Comparison of ENCODE assay signal across 22 mouse cellular contexts in genomic region chr1:193577821-193578220, GRCm38 (mm10).
DNase-seq lines count a peak whose midpoint lies in the region; ATAC-seq lines count a peak whose summit lies in the region.
"Had no signal": no experiment of that assay in that cellular context is flagged by ENCODE, and none has a peak within 500 bp of the region (broad histone marks: within the 10 kb centered on the region; RNA-seq: fewer than 3 reads in every experiment).

No protein-coding gene starts in this region.

- H3K4me2 ChIP-seq in kidney, embryonic 16.5 days (replicated peaks; ENCODE audit: low read depth, low read length): no peak overlapping the region
- H3K4me2 ChIP-seq: embryonic facial prominence, embryonic 12.5 days; forebrain, embryonic 13.5 days; heart, embryonic 11.5 days; heart, embryonic 15.5 days; hindbrain, embryonic 14.5 days had no signal

- H3K9ac ChIP-seq in kidney, embryonic 16.5 days (replicated peaks; ENCODE audit: low read length): no peak overlapping the region
- H3K9ac ChIP-seq: embryonic facial prominence, embryonic 12.5 days; forebrain, embryonic 13.5 days; forebrain, postnatal 0 days; heart, embryonic 15.5 days; hindbrain, embryonic 14.5 days had no signal

- DNase-seq in cerebellum, postnatal 25 days: peak; percentile 37 to 64
- DNase-seq in cerebellum, adult 11-12 months: no peak
- DNase-seq in kidney, postnatal 10 days: peak; percentile 25
- peak; percentile 48 for DNase-seq in retina, postnatal 1 day
- no peak for DNase-seq in retina, embryonic 14.5 days (ENCODE audit: low spot score)
- DNase-seq in embryo, embryonic 11 days: no peak
- DNase-seq: adrenal gland, postnatal 10 days; B cell, adult 2 months; forebrain, postnatal 0 days; gastrocnemius, postnatal 14 days; heart, adult 2 months; heart, postnatal 14 days; kidney, adult 2 months had no signal

- H3K27me3 ChIP-seq in kidney, embryonic 16.5 days (ENCODE audit: insufficient read depth, low read length): no peaks in the 10 kb centered on the region
- H3K27me3 ChIP-seq: embryonic facial prominence, embryonic 12.5 days; heart, embryonic 15.5 days had no signal

- H3K9me3 ChIP-seq in kidney, embryonic 16.5 days (ENCODE audit: low read length): no peaks in the 10 kb centered on the region
- H3K9me3 ChIP-seq: embryonic facial prominence, embryonic 12.5 days; forebrain, embryonic 13.5 days; G1E; heart, embryonic 15.5 days had no signal

- H3K4me3 ChIP-seq in kidney, embryonic 16.5 days (ENCODE audit: low read length): no peak overlapping the region
- H3K4me3 ChIP-seq: embryonic facial prominence, embryonic 12.5 days; forebrain, embryonic 13.5 days; heart, adult 2 months; heart, embryonic 15.5 days had no signal

- H3K36me3 ChIP-seq in kidney, embryonic 16.5 days (ENCODE audit: insufficient read depth, low read length): no peaks in the 10 kb centered on the region
- H3K36me3 ChIP-seq: embryonic facial prominence, embryonic 12.5 days; G1E; heart, embryonic 15.5 days had no signal

- ATAC-seq in kidney, embryonic 16.5 days (ENCODE audit: low FRiP score, low TSS enrichment): no peak
- ATAC-seq: CD4-positive, CD25-positive, alpha-beta regulatory T cell, adult 4 months; forebrain, embryonic 13.5 days; forebrain, postnatal 0 days; intestine, embryonic 16.5 days had no signal

- H3K27ac ChIP-seq in kidney, embryonic 16.5 days (ENCODE audit: low read length): no peak overlapping the region
- H3K27ac ChIP-seq: embryonic facial prominence, embryonic 12.5 days; forebrain, embryonic 13.5 days; heart, adult 2 months; heart, embryonic 15.5 days; hindbrain, embryonic 14.5 days had no signal

- 47% methylated on average over 2 of the region's 2 CpGs for WGBS in kidney, embryonic 16.5 days

- 0 out of 2 replicates have a peak, but pooled peaks cover 4% of the 10 kb centered on the region for H3K4me1 ChIP-seq in kidney, embryonic 16.5 days (ENCODE audit: insufficient read depth, low read length)
- H3K4me1 ChIP-seq: embryonic facial prominence, embryonic 12.5 days had no signal

Comparison
In these comparisons a context has a peak if more than half of its experiments do, and no peak if none do; other contexts are left out.
1. DNase-seq: peak in cerebellum, postnatal 25 days (2 of 2), kidney, postnatal 10 days (single experiment) and retina, postnatal 1 day (single experiment); none in cerebellum, adult 11-12 months (single experiment), retina, embryonic 14.5 days (single experiment) and embryo, embryonic 11 days (single experiment).